Mouse (Mus musculus) urinary bladder, postnatal 25 days (tissue): ENCODE data around the gene Slit2.

ENCODE experiments used
- DNase-seq: peaks from one replicate; pipeline ENCODE4 v3.0.0; 2022; ENCODE audit warnings: low spot score

The Slit2 gene

DNA sequence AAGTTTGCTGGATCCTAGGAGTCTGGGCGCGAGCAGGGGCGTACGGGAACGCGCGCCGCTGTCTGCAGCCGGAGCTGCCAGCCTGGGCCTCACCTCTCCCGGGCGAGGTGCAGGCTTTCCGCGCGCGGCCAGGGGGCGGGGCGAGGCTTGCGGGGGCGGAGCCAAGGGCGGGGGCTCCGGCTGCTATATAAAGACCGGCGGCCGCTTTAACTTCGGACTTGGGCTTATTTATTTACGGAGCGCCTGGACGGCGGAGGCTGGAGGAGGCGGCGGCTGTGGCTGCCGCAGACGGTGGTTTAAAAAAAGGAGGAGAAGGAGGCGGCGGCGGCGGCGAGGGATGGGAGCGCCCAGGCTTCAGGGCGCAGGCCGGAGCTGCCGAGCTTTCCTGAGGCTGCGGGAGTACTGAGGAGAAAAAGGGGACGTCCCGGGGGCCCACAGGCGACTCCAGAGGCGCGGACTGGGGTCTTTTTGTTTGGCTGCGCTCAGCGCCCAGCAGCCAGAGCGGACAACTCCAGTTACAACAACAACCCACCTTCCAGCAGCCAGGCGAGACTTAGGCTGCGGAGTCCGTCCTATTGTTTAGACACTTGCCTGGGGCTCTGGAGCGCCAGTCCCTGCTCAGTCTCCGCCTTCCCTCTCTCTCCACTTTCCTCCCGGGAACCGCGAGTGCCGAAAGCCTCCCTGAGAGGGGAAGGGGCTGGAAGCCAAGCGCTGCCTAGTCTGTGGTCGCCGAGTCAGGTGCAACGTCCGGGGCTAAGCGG lies at the start of gene Slit2:
Gene Slit2, plus strand, starts transcription at position 198 of the 761 bp plus-strand sequence.
- peak; percentile 89 for DNase-seq

DNA sequence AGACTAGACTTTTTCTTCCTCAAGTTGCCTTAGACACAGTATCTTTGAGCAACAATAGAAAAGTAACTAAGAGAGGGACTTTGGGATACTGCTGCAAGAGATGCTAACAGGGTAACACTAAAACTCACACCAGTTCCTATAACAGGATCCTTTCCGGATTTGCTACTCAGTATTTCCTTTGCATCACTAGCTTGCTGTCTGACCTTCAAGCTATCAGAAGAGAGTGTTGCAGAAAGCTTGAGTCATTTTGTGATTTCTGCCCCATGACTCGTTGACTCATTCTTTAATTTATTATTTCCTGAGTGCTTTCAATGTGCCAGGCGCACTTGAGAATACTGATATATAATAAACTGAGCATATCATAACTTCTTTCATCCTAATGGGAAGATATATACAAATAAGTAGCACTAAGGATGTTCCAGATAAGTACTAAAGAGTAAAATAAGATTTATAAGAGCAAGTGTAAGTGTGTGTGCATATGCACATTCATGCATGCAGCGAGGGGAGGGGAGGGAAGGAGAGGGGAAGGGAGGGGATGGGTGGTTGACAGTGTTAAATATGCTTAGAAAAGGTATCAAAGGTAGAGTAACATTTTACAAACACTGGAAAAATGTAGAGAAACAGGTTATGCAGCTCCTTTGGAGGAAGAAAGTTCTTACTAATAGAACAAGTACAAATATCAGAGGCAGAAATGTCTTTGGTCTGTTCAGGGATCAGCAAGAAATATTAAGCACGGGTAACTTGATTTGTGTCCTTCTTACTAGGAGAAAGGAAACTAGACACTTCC lies 44.2 kb upstream of the Slit2 start:
- no peak for DNase-seq

DNA sequence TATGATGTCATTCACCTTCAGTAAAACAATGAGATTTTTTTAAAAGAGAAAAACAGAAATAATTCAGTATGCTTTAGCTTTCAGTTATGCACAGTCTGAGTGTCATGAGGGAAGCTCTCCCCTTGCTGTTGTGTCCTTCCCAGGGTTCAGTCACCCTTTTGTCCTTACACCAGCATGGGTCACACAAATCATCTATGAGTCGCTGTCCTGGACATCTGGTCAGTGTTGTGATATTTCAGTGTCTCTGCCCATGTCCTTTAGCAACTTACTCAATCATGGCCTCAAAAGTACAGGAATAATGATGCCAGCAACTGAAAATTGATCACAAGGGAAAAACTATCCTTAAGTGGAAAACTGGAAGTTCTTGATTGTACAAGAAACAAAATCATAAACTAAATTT lies 26.5 kb upstream of the Slit2 start:
- DNase-seq, result no peak

DNA sequence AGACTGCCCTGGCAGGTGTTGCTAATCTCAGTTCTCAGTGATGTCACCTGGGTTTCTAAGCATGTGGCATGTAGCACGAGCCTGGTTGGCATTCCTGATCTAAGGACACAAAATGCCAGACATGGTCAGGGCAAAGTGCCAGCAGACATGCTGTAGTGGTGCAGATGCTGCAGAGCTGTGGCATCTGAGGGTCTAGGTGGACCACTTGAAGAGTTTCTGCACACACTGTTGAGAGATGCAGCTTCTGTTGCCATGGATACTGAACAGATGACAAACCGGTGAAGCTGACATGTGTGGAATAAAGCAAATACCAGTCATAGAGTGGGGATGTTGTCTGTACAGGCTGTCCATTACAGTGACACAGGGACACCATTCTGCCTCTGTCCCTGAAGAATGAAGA lies 7.1 kb upstream of the Slit2 start:
- DNase-seq, result no peak

DNA sequence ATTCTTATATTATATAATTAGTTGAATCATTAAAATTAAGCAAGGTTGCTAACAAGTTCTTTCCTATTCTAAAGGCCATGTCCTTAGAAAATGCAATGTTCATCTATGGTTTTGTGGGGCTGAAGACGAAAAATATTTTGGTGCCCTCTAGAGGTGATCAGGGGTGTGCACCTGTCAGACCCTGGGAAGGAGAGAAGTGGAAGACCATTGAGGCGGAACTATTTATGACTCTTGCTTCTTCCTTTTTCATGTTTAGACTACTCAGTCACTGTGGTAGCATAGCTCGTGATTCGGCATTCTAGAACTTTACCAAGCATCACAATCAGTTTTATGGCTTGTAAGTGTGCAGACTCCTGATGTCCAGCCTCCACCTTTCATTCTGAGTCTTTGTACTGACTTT lies 3.6 kb upstream of the Slit2 start:
- no peak for DNase-seq

DNA sequence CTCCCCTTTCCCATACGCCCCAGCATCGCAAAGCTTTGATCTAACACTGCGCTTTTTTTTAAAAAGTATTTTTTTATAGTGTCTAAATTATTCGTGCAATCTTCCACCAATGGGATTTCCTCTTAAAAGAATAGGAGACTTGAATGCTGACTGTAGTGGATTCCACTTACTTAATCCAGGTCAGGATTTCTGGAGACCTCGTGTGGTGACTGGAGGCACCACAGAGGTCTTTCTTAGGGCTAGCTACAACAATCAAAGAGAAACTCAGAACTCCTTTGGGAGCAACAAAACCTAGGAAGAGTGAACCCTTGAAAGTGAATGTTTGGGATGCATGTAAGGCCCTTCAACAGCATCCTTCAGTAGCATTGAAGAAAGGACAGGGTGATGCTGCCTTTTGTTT lies 2.5 kb upstream of the Slit2 start:
- DNase-seq, result no peak

DNA sequence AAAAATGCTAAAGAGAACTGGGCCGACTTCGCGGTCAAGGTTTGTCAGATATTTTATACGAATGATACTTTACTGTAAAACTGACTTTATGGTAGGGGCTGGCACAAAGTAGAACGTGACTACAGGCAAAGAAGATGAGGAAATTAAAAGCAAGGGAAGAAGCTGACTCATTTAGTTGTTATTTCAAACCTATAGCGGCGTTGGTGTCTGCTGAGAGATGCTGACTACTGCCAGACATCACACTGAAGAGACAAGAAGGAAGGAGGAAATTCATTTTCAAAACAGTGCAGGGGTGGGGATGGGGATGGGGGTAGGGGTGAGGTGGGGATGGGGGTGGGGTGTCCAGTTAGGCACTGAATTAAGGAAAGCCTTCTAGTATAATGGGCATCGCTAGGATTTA lies 987 bp upstream of the Slit2 start:
- DNase-seq, result no peak

DNA sequence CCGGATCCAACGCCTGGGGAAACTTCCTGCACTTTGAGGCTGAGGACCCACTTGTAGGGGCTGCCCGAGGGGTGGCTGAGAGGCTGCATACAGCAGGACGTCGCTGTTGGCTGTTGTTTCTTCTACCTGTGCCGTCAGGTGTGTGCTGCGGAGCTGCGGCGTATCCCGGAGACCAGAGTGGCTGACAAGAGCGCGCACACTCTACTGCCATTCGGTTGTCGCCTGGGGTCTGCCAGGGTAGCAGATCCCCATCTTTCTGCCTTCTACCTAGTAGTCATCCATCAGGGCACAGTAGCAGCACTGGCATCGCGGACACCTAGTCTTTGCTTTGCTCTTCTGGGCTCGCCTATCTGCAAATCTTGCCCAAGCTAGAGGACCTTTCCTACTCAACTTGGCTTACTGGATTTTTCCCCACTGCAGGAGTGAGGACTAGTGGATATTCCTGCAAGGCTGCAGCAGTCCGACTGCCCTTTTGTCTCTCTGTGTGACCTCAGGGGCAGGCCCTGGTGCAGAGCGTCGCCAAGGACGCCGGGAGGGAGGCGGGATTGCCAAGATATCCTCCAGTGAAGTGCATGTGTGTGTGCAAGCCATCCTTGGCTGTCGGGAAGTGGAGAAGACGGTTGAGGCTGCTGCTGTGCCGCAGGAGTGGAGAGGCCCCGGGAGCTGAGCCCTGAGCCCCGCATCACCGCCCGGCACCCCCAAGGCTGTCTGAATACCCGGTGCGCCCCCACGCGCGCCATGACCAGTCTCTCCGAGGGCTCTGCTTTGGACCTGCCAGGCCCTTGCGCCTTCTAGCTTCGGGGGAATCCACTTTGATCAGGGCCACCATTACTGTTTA lies 1.0 kb downstream of the Slit2 start:
- peak; percentile 9 for DNase-seq

DNA sequence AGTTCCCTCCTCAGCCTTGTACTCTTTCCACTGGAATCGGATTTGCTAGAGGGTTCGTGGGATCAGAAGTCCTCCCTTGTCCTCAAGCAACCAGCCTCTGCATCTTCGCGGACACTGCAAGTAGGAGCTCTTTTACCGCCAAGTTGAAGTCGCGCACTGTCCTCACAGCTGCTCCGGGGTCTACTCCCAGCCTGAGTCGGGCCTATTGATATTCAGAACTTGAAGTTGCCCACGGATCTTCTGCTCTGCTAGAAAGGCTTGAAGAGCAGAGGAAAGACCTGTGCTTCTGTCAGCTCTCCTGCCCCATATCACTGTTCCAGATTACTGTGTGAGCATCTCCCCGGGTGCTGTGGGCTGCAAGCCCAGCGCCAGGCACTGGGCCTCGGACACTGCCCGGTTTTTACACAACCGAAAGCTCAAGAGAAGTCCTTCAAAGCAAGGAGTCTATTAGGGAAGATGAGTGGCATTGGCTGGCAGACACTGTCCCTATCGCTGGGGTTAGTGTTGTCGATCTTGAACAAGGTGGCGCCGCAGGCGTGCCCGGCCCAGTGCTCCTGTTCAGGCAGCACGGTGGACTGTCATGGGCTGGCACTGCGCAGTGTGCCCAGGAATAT lies 1.8 kb downstream of the Slit2 start:
- peak; percentile 9 for DNase-seq

DNA sequence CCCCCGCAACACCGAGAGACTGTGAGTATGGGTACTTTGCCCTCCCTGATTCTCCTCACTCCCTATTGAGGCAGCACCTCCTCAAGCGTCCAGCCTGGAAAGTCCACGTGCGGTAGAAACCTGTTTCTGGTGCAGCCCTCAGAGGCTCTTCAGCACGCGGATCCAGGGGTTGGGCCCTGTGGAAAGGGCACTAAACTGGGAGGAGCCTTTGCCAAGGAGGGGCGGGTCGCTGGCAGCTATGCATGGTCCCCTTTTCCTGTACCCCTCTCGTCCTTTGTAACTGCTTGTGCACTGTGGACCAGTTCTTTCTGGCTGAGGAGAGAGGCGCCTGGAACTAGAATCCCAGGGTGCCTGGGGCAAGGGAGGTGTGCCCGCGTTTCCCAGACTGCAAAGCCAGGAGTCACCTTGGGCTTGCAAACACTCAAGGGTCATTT lies 2.3 kb downstream of the Slit2 start:
- no peak for DNase-seq

DNA sequence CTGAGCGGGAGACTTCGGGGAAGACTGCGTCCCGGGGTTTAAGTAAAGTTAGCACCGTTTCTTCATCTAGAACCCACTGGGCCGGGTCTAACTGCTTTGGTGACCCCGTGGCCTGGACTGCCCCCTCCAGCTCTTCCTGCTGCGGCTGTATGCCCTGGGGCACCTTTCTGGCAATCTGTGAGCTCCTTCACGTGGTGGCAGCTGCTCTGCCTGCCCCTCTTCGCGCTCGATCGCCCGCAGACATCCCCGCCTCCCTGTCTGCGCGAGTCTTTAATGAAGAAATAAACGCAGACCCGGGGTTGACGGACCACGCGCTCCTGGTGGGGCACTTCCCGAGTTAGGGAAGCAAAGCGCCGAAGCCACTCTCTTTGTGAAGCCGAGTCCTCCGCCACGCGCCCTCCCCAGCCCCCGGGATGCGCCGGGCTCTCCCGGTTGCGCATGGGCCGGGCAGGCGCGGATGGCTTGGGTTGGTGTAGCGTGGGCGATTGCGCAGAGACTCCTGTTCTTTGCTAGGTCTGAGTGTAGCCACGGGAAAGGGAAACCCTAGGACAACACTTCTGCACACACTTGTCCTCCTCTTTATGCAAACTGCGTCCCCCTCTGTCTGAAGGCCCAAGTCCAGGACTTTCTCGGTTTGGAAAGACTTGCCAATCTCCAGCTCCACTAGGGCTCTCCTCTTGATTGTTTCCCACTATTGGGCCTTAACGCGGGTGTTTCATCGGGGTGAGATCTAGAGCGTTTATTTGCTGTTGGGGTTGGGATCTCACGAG lies 3.1 kb downstream of the Slit2 start:
- DNase-seq, result peak; percentile 17

DNA sequence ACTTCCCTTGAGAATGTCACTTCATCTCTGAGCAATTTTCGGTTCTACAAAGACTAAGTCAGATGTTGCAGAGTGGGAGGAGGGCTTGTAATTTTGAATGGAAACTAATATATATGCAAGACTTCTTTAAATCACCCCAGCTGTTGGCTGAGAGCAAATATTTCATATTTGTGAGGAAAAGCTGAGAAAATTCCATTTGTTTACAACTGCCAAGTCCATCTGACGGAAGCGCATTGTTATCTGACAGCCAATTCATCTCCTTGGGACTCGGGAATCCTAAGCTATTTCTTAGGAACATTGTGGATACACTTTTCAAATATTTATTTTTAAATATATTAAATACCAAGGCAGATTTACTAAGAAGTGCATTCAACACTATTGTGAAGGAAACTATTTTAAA lies 8.0 kb downstream of the Slit2 start:
- DNase-seq, result no peak

DNA sequence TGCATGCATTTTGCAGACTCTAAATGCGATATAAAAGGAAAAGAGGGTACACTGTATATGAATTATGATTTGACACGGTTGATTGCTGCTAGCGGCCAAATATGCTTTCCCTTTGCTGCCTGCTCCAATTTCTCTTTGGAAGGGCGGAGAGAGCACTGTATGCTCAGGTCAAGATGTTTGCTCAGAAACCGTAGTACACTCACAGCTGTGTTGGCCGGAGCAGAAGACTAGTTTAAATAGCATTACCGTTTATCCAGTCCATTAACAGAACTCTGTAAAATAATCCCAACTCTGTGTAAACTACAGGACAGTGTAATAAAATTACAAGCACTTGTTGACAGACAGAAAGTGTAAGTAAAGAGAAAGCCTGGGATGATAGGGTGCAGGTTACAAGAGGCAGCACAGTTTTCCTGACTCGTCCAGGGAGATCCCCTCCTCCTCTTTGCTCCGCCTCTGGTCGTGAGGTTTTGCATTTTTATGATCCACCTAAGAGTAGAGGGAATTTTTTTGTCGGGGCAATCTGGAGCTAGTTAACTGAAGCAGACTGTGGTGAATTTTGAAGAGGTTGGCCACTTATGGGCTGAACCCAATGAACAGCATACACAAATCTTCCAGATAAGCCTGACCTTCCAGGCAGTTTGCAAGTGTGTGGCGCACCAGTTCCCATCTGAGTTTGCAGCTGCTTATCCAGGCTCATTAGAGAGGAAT lies 20.9 kb downstream of the Slit2 start:
- no peak for DNase-seq

DNA sequence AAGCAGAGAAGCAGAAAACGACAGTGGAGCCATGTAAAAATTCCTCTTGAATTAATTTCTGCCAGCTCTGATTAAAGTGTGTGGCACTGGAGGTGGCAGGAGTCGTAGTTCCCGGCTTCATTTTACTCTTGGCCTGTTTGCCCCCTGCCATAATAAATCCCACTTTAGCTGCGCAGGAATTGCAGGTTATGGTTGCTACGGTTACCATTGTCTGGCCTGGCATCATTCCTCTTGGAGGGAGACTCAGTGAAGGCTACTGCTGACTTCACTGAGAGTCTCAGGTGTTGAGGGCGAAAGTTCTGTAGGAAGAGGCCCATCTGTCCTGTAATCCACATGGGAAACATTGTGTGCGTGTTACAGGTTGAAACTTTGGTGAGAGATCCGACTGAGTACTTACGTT lies 22.6 kb downstream of the Slit2 start:
- DNase-seq, result no peak

DNA sequence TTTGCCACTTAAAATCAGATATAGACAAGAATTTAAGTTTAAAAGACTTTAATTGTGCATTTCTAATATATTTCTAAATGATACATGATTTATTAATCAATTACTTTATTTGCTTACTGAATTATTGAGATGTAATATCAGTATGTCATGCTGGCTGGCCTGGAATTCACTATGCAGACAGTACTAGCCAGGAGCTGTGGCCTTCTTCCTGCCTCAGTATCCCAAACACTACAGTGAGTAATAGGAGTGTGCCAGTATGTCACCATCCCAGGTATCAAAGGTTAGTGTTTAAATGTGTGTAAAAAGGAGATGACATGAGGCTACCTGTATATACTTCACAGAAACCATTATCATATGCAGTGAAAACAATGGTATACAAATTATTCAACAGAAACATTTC lies 23.1 kb downstream of the Slit2 start:
- no peak for DNase-seq

DNA sequence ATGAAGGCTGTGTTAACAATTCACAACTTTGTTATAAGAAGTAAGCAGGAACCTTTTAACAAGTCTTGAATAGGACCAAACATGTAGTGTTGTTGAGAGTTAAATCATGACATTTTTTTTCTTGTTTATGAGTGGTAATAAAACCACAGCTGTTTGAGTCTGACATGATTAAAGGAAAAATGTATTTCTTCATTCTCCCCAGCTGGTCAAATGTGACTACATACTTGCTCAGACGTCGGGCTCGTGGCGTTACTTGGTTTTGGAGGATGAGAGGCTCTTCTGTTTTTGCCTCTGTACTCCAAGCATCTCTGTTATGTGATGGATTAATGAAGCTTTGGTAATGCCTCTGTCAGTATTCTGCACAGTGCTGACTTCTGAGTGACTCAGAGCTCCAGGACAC lies 40.5 kb downstream of the Slit2 start:
- DNase-seq, result no peak

DNA sequence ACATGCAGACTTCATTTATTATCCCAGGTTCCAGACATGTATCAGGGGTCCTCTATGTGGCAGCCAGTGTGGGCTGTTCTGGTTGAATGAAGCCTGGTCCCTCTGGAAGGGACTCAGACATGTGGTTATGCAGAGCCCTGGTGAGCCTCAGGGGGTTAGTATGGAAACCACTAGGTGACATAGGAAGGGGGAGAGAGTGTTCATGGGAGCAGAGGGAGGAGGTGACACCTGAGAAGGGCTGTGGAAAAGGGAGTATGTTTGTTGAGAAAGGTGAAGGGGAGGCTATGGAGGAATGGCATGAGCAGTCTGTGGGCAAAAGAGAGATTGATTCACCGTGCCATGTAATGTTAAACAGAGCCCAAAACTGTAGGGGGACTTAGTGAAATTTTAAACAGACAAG lies 51.9 kb downstream of the Slit2 start:
- no peak for DNase-seq

DNA sequence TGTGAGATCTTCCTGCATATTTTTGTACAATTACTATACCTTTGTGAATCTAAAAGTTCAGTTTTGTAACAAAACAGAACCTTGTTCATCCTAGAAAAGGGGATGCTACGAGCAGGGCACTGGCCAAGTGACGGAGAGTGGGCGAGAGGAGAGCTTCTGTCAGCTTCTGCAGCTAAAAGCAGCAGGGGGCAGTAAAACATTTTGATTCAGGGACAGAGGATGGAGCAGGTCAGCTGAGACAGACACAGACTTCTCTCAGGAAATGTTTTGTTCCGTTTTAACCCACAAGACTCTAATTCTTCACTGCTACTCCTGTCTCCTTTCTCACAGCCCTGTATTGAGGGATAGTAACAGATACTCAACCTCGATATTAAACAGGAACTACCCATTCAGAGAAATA lies 55.1 kb downstream of the Slit2 start:
- peak; percentile 7 for DNase-seq

DNA sequence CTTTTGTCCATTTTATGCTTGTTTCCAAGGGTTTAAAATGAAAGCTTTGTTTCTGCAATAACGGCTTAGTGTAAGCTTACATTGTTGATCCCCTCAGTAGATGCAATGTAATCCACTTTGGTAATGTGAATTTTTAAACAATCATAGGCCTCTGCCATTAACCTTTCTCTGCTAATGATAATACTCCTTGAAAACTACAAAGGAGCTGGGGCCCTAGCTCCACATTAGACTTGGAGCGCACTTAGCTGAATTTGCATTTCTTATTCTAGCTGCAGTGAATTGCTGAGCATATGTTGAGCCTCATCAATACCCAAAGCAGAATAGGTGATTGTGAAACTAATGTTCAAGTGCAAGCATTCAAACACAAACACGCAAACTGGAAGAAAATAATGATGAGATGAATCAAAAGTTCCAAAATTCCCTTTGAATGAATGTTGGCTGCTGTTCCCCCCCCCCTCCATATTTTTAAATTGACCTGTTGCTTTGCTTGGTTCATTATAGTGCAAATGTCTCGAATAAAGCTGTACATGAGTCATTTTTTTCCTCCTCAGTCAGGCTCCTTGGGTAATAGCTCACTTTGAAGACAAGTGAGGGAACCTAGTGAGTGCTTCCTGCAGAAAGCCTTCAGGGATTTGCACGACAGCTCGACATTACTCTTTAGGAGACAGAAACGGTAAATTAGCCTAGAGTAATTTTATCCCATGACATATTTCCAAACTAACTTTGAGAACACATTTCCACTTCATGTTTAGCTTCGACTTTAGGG lies 66.2 kb downstream of the Slit2 start:
- DNase-seq, result no peak
